Mouse (Mus musculus): ENCODE data around the gene Nop14. TPM values are rescaled to one million over a fixed set of nuclear protein-coding genes. Genes with fewer than 3 reads are reported as not detected.
"Not testable (repeated sequence)": the region's sequence is repeated elsewhere in the genome, so short reads cannot be mapped to it uniquely, and the experiment has no call there.

Gene Nop14
- polyA plus RNA-seq, 1 experiment from 2014 or later, result 19.8 TPM

DNA sequence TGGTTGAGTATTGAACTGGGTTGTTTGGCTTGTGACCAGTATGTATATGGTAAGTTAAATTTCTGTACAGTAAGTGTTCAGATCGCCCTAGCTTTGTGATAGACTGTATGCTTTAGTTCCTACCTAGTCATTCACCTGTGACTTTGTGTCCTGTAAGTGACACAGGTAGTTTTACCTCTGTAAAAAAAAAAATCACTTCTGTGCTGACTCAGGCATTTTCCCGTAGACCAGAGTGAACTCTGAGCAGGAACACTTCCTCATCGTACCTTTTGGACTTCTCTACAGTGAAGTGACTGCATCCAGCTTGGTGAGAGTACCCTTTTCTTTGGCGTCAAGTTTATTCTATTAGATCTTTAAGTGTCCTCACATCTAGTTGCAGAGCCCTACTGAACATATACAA is 50.0 kb downstream of the Nop14 start:
- no peak for ATAC-seq (ENCODE audit: low read depth)
- Histone ChIP-seq H3K9me3 (replicated peaks) (no peaks in the 10 kb centered on the region), H3K4me2 (no peak overlapping the region), H3K4me1 (replicated peaks) (no peaks in the 10 kb centered on the region), H3K9ac (no peak overlapping the region), H3K36me3 (peaks cover 96% of the 10 kb centered on the region), H3K27me3 (no peaks in the 10 kb centered on the region), H3K4me3 (replicated peaks) (no peak overlapping the region), H3K27ac (no peak overlapping the region)
- no peak for DNase-seq
- WGBS (ENCODE audit: insufficient replicate concordance), result 82% methylated on average over 4 of the region's 4 CpGs

DNA sequence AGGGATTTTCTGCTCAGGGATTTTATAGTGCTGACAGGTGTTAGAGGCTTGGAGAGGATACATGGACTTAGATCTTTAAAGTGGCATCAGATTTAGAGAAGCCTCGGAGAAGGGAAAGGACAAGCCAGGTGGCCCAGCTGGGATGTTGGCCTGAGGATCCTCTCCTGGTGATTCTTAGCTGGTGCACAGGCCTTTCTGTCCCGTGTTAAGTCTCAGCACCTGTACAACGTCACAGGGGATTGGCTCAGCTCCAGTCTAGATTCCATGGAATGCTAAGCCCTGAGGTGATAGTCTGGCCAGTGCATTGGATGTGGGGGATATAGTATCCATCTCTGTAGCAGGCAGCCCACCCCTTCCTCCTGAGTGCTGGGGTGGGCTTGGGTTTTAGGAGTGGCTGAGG is 51.7 kb downstream of the Nop14 start:
- no peaks in the 10 kb centered on the region for H3K9me3 ChIP-seq (replicated peaks)
- ATAC-seq (ENCODE audit: low read depth) (no peak), DNase-seq (no peak)
- H3K9ac ChIP-seq, result no peak overlapping the region
- no peak overlapping the region for H3K27ac ChIP-seq
- no peak overlapping the region for H3K4me3 ChIP-seq (replicated peaks)
- H3K36me3 ChIP-seq, result peaks cover 91% of the 10 kb centered on the region
- H3K4me2 ChIP-seq, result no peak overlapping the region
- H3K4me1 ChIP-seq (replicated peaks), result no peaks in the 10 kb centered on the region
- no peaks in the 10 kb centered on the region for H3K27me3 ChIP-seq
- WGBS (ENCODE audit: insufficient replicate concordance), result 85% methylated on average over 3 of the region's 3 CpGs

DNA sequence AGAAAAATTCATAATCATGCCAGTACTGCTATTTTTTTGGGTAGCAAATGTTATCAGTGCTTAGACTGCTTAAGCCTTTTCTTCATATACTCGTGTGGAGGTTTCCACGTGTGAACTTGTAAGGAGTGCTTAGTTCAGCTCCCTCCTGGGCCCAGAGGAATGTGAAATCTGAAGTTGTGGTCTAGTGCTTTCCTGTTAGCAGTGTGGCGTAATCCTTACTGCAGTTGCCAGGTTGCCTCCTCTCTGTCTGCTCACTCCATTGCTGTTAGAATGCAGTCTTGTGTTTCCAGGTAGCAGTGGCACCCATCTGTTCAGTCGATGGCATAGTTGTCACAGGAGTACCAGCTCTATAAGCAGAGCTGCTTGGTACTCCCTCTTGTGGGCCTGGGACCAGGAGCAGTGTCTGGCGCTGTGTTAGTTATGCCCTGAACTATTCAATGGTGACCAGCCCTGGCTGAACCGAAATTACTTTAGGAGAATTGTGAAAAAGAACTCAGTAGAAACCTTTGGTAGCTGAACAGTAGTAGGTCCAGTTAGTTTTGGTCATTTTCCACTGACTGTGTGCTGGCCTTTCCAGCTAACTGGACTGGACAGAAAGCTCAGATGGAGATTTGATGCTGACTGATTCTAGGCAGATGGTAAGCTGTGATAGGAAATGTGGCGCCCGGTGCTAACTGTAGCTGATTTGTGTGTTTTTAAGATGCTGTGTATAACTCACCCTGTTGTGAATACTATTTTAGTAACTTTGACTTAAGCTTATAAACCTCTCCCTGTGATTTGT is 52.7 kb downstream of the Nop14 start:
- H3K4me2 ChIP-seq, result no peak overlapping the region
- H3K9me3 ChIP-seq (replicated peaks), result no peaks in the 10 kb centered on the region
- no peak overlapping the region for H3K9ac ChIP-seq
- no peak overlapping the region for H3K27ac ChIP-seq
- H3K36me3 ChIP-seq, result peaks cover 92% of the 10 kb centered on the region
- DNase-seq (no peak), ATAC-seq (ENCODE audit: low read depth) (no peak)
- H3K4me3 ChIP-seq (replicated peaks), result no peak overlapping the region
- no peaks in the 10 kb centered on the region for H3K4me1 ChIP-seq (replicated peaks)
- no peaks in the 10 kb centered on the region for H3K27me3 ChIP-seq
- 74% methylated on average over 8 of the region's 8 CpGs for WGBS (ENCODE audit: insufficient replicate concordance)

DNA sequence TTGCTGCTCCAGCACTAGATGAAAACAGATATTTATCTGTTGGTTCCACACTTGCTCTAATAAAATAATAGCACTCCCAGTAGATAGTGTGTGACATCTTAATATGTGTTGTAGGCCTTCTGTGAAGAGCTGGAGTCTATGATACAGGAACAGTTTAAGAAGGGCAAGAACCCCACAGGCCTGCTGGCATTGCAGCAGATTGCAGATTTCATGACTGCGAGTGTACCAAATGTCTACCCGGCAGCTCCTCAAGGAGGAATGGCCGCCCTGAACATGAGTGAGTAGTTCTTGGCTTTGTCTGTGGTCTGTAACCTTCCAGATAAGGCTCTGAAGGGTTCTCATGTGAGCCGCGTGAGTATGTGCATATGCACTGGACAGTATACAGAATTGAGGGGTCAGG is 55.4 kb downstream of the Nop14 start:
- Histone ChIP-seq H3K36me3 (peaks cover 91% of the 10 kb centered on the region), H3K27ac (no peak overlapping the region), H3K9me3 (replicated peaks) (no peaks in the 10 kb centered on the region), H3K27me3 (no peaks in the 10 kb centered on the region), H3K4me2 (no peak overlapping the region), H3K4me1 (replicated peaks) (no peaks in the 10 kb centered on the region), H3K9ac (no peak overlapping the region), H3K4me3 (replicated peaks) (no peak overlapping the region)
- DNase-seq (no peak), ATAC-seq (ENCODE audit: low read depth) (no peak)
- 66% methylated on average over 5 of the region's 5 CpGs for WGBS (ENCODE audit: insufficient replicate concordance)

DNA sequence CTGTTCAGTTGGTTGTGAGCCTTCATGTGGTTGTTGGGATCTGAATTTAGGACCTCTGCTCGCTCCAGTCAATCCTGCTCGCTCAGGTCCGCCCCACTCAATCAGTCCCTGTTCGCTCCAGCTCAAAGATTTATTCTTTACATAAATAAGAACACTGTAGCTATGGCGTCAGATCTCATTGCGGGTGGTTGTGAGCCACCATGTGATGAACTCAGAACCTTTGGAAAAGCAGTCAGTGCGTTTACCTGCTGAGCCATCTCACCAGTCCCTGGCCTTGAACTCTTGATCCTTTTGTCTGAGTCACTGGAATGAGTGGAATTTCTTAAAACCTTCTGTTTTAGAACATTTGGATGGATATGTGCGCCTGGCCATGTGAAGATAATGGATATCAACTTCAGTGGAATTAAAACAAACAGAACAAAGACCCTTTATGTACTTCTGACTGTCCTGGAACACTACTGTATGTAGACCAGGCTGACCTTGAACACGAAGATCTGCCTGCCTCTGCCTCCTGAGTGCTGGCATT is 66.7 kb downstream of the Nop14 start:
- 92% methylated on average over 9 of the region's 9 CpGs for WGBS (ENCODE audit: insufficient replicate concordance)
- ATAC-seq (ENCODE audit: low read depth), result no peak
- Histone ChIP-seq H3K9ac (no peak overlapping the region), H3K27me3 (no peaks in the 10 kb centered on the region), H3K36me3 (peaks cover 48% of the 10 kb centered on the region), H3K4me1 (replicated peaks) (peaks cover 39% of the 10 kb centered on the region), H3K4me3 (replicated peaks) (no peak overlapping the region), H3K9me3 (replicated peaks) (no peaks in the 10 kb centered on the region), H3K4me2 (no peak overlapping the region), H3K27ac (no peak overlapping the region)
- no peak for DNase-seq

DNA sequence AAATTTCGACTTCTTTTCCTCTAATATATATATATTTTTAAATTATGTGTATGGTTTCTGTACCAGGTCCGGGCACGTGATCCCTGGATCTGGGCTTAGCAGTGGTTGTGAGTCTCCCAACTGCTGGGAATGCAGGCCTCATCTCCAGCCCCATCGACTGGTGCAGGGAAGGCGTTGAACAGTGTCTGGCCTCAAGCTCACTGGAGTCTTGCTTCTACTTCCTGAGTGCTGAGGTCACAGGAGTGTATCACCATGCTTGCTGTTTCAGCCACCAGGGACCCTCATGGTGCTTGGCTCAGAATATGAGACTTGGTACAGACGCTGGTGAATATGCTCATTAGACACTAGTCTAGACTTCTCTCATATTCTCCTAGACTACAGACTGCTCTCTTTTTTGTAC is 67.3 kb downstream of the Nop14 start:
- DNase-seq (no peak), ATAC-seq (ENCODE audit: low read depth) (no peak)
- H3K4me1 ChIP-seq (replicated peaks), result peaks cover 45% of the 10 kb centered on the region
- no peak overlapping the region for H3K9ac ChIP-seq
- H3K4me2 ChIP-seq, result no peak overlapping the region
- no peaks in the 10 kb centered on the region for H3K9me3 ChIP-seq (replicated peaks)
- no peak overlapping the region for H3K4me3 ChIP-seq (replicated peaks)
- peaks cover 48% of the 10 kb centered on the region for H3K36me3 ChIP-seq
- H3K27ac ChIP-seq, result no peak overlapping the region
- WGBS (ENCODE audit: insufficient replicate concordance), result 93% methylated on average over 6 of the region's 6 CpGs
- no peaks in the 10 kb centered on the region for H3K27me3 ChIP-seq

DNA sequence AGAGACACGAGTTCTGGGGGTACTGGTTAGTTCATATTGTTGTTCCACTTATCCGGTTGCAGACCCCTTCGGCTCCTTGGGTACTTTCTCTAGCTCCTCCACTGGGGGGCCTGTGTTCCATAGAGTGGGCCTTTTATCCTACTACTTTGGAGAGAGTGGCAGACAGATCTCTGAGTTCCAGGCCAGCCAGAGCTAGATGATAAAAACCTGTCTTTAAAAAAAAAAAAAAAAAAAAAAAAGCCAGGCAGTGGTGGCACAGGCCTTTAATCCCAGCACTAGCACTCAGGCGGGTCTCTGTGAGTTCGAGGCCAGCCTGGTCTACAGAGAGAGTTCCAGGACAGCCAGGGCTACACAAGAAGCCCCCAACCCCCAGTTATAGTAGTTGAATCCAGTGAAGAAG is 67.7 kb downstream of the Nop14 start:
- not testable (repeated sequence) for DNase-seq; H3K4me2 ChIP-seq; ATAC-seq (ENCODE audit: low read depth); H3K9me3 ChIP-seq (replicated peaks); H3K27ac ChIP-seq; H3K27me3 ChIP-seq; H3K9ac ChIP-seq; H3K4me3 ChIP-seq (replicated peaks)
- WGBS (ENCODE audit: insufficient replicate concordance), result 82% methylated on average over 5 of the region's 5 CpGs
- Histone ChIP-seq H3K4me1 (replicated peaks) (peaks cover 45% of the 10 kb centered on the region), H3K36me3 (peaks cover 43% of the 10 kb centered on the region)

DNA sequence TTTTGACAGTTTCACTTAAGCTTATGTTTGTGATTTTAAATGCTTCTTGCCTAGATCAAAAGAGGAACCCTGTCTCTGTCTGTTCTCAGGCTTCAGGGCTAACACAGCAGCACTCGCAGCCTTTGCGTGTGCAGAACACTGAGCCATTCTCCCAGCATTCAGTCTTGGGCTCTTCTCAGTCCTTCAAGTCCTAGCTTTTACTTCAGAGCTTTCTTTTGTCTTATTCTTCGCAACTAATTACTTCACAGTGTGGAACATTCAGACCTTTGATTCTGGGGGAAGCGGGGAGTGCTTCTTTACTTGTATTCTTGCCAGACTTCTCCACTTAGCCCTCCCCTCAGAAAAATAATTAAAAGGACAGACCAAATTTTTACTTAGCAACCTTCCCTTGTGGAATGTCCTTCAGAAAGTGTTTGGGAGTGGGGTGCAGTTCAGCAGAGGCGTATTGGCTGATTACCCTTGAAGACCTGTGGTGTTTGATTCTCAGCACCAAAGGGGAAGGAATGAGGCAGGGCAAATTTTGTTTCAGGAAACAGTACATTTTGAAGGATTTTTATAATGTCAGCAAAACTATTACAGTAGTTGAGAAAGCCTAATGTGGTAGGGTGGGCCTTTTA is 68.5 kb downstream of the Nop14 start:
- H3K27ac ChIP-seq, result no peak overlapping the region
- H3K36me3 ChIP-seq, result peaks cover 42% of the 10 kb centered on the region
- H3K9me3 ChIP-seq (replicated peaks), result no peaks in the 10 kb centered on the region
- no peaks in the 10 kb centered on the region for H3K27me3 ChIP-seq
- DNase-seq (no peak), ATAC-seq (ENCODE audit: low read depth) (no peak)
- no peak overlapping the region for H3K9ac ChIP-seq
- H3K4me2 ChIP-seq, result no peak overlapping the region
- H3K4me3 ChIP-seq (replicated peaks), result no peak overlapping the region
- WGBS (ENCODE audit: insufficient replicate concordance), result 88% methylated on average over 5 of the region's 5 CpGs
- peaks cover 46% of the 10 kb centered on the region for H3K4me1 ChIP-seq (replicated peaks)

DNA sequence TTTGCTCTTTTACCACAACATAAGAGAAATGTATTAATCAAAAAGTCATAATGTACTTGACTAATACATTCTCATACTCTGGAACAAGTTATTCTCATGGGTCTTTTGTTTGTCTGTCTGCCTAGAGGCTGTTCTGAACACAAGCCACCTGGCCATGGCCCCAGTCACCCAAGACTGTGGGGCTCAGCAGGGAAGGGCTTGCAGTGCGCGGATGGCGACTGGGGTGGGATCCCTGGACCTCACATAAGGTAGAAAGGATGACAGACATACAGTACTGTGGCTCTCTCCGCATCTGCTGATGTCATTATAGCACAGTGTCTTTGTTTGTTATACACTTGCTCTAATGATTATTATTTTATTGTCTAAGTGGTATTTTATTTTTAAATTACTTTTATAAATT is 69.2 kb downstream of the Nop14 start:
- WGBS (ENCODE audit: insufficient replicate concordance), result 84% methylated on average over 4 of the region's 4 CpGs
- Histone ChIP-seq H3K4me1 (replicated peaks) (peaks cover 51% of the 10 kb centered on the region), H3K4me3 (replicated peaks) (no peak overlapping the region), H3K9ac (no peak overlapping the region), H3K36me3 (peaks cover 43% of the 10 kb centered on the region), H3K27ac (no peak overlapping the region; the same call in 1 of the 2 replicates), H3K27me3 (no peaks in the 10 kb centered on the region), H3K4me2 (no peak overlapping the region), H3K9me3 (replicated peaks) (no peaks in the 10 kb centered on the region)
- DNase-seq (no peak), ATAC-seq (ENCODE audit: low read depth) (no peak)

DNA sequence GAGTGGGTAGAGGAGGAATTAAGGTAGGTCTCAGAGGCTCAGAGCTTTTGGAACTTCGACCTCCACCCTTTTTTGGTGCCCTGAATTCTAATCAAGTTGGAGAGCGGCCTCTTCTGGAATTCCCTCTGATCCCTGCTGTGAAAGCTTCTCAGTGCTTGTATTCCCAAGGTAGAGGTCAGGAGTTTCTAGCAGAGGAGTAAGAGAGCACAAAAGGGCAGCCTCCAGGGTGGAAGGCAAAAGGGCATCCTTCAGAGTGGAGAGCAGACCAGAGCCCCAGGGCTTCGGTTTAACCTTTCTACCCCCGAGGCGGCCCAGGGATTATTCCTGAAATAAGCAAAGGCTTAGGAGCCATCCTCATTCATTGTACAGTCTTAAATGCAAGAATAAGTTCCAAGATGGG is 69.9 kb downstream of the Nop14 start:
- DNase-seq (no peak), ATAC-seq (ENCODE audit: low read depth) (no peak)
- no peaks in the 10 kb centered on the region for H3K9me3 ChIP-seq (replicated peaks)
- H3K4me2 ChIP-seq, result no peak overlapping the region
- H3K9ac ChIP-seq, result no peak overlapping the region
- peaks cover 43% of the 10 kb centered on the region for H3K36me3 ChIP-seq
- peak overlapping the region; percentile 45 for H3K27ac ChIP-seq
- H3K4me1 ChIP-seq (replicated peaks), result peaks cover 53% of the 10 kb centered on the region
- H3K4me3 ChIP-seq (replicated peaks), result no peak overlapping the region
- no peaks in the 10 kb centered on the region for H3K27me3 ChIP-seq
- 69% methylated on average over 5 of the region's 5 CpGs for WGBS (ENCODE audit: insufficient replicate concordance)
